8 mouse cellular contexts compared by ENCODE assay signal in genomic region chr10:20992665-20993064, GRCm38 (mm10). TPM values are rescaled to one million over a fixed set of nuclear protein-coding genes. Genes with fewer than 3 reads are reported as not detected.
A peak's percentile ranks its signal among the peaks of the same experiment; 100 is the strongest.
DNase-seq lines count a peak whose midpoint lies in the region; ATAC-seq and TF ChIP-seq lines count a peak whose summit lies in the region.

No protein-coding gene starts in this region.

- no peaks in the 10 kb centered on the region for H3K79me2 ChIP-seq in liver, adult 2 months (ENCODE audit: control insufficient read depth, insufficient read depth, low read length)
- no peaks in the 10 kb centered on the region for H3K79me2 ChIP-seq in myocyte (ENCODE audit: control insufficient read depth, insufficient read depth)

- TF ChIP-seq POLR2A in kidney, adult 2 months (IDR thresholded peaks at IDR 0.05; ENCODE audit: low read depth, low read length): no peak
- TF ChIP-seq POLR2A in liver, adult 2 months (IDR thresholded peaks at IDR 0.05; ENCODE audit: extremely low read depth, insufficient read depth, low read length): no peak
- no peak for TF ChIP-seq POLR2A in myocyte (IDR thresholded peaks at IDR 0.05; ENCODE audit: insufficient read length, low read depth)

- H3K9me3 ChIP-seq in kidney, embryonic 15.5 days (replicated peaks): no peaks in the 10 kb centered on the region
- H3K9me3 ChIP-seq in G1E (replicated peaks): no peaks in the 10 kb centered on the region

- ATAC-seq in kidney, embryonic 15.5 days (replicated peaks; ENCODE audit: low FRiP score): no peak
- ATAC-seq in G1E (ENCODE audit: extremely low read depth, insufficient number of reproducible peaks, low FRiP score, poor library complexity, severe bottlenecking): 0 out of 2 replicates have a peak, but pooled peaks have one; percentile 15

- intact Hi-C loops in heart, postnatal 14 days (cut with DNase I): loop anchor here (1.0 kb wide), 1 partner anchor 197 kb away; no protein-coding TSS in a partner anchor

- no peaks in the 10 kb centered on the region; the same call in 1 of the 2 replicates for H3K4me1 ChIP-seq in kidney, adult 2 months (ENCODE audit: control insufficient read depth, insufficient read depth, low read length)
- H3K4me1 ChIP-seq in kidney, embryonic 15.5 days: no peaks in the 10 kb centered on the region
- peaks cover 47% of the 10 kb centered on the region for H3K4me1 ChIP-seq in G1E (ENCODE audit: insufficient read depth, low read depth, low read length)
- no peaks in the 10 kb centered on the region for H3K4me1 ChIP-seq in liver, adult 2 months (ENCODE audit: control insufficient read depth, insufficient read depth, low read length)

- H3K4me2 ChIP-seq in kidney, embryonic 15.5 days: no peak overlapping the region
- no peak overlapping the region for H3K4me2 ChIP-seq in myocyte (ENCODE audit: low read depth)

- DNase-seq in kidney, adult 2 months: peak; percentile 51
- peak; percentile 34 for DNase-seq in G1E (ENCODE audit: low spot score)
- peak; percentile 21 for DNase-seq in cerebellum, adult 8-10 months
- peak; percentile 34 to 60 for DNase-seq in heart, postnatal 14 days
- peak; percentile 56 for DNase-seq in liver, adult 2 months (ENCODE audit: extremely low read depth, low read depth, low spot score)
- DNase-seq in ovary, postnatal 36 days (ENCODE audit: low spot score): no peak

- H3K27me3 ChIP-seq in kidney, adult 2 months (replicated peaks; ENCODE audit: control insufficient read depth, insufficient read depth, low read length): no peaks in the 10 kb centered on the region
- no peaks in the 10 kb centered on the region for H3K27me3 ChIP-seq in kidney, embryonic 15.5 days
- H3K27me3 ChIP-seq in G1E (ENCODE audit: insufficient read depth, low read length) (no peaks in the 10 kb centered on the region), myocyte (ENCODE audit: control insufficient read depth, insufficient read depth, insufficient read length) (no peaks in the 10 kb centered on the region)
- H3K27me3 ChIP-seq in liver, adult 2 months (ENCODE audit: control insufficient read depth, insufficient read depth, low read length): no peaks in the 10 kb centered on the region

- peak; percentile 87 for TF ChIP-seq CTCF in kidney, adult 2 months (conservative IDR thresholded peaks at IDR 0.05; ENCODE audit: insufficient read depth, insufficient read length, low read depth, low read length)
- peak; percentile 78 for TF ChIP-seq CTCF in G1E (IDR thresholded peaks at IDR 0.05; ENCODE audit: low read depth, low read length)
- peak; percentile 68 for TF ChIP-seq CTCF in liver, adult 2 months (IDR thresholded peaks at IDR 0.05; ENCODE audit: low read depth, low read length)

- H3K27ac ChIP-seq in kidney, adult 2 months (ENCODE audit: insufficient read depth, low read depth, low read length): no peak overlapping the region
- no peak overlapping the region for H3K27ac ChIP-seq in kidney, embryonic 15.5 days
- no peak overlapping the region for H3K27ac ChIP-seq in liver, adult 2 months (replicated peaks; ENCODE audit: insufficient read depth, low read depth, low read length)

- 40% methylated on average over 1 of the region's 1 CpGs for WGBS in kidney, adult 2 months
- 56% methylated on average over 1 of the region's 1 CpGs for WGBS in kidney, embryonic 15.5 days
- 32% methylated on average over 1 of the region's 1 CpGs for WGBS in liver, adult 2 months

- H3K36me3 ChIP-seq in kidney, adult 2 months (ENCODE audit: control insufficient read depth, insufficient read depth, low read length): no peaks in the 10 kb centered on the region
- no peaks in the 10 kb centered on the region for H3K36me3 ChIP-seq in kidney, embryonic 15.5 days
- H3K36me3 ChIP-seq in G1E (replicated peaks): peaks cover 26% of the 10 kb centered on the region
- H3K36me3 ChIP-seq in liver, adult 2 months (ENCODE audit: control insufficient read depth, insufficient read depth, low read length): no peaks in the 10 kb centered on the region
- H3K36me3 ChIP-seq in myocyte (ENCODE audit: control insufficient read depth, insufficient read depth): no peaks in the 10 kb centered on the region

- H3K4me3 ChIP-seq in kidney, adult 2 months (ENCODE audit: insufficient read depth, low read depth, low read length): no peak overlapping the region
- H3K4me3 ChIP-seq in kidney, embryonic 15.5 days (replicated peaks): no peak overlapping the region
- H3K4me3 ChIP-seq in G1E (ENCODE audit: low read depth, low read length): no peak overlapping the region
- no peak overlapping the region for H3K4me3 ChIP-seq in liver, adult 2 months (ENCODE audit: insufficient read depth, low read depth, low read length)
- no peak overlapping the region for H3K4me3 ChIP-seq in myocyte

- H3K9ac ChIP-seq in kidney, embryonic 15.5 days: no peak overlapping the region
- no peak overlapping the region for H3K9ac ChIP-seq in liver, adult 2 months (ENCODE audit: low read depth, low read length)

- H3ac ChIP-seq in myocyte (ENCODE audit: control insufficient read depth, insufficient read length): no peak overlapping the region

TF ChIP-seq in myocyte, 11 proteins besides CTCF, POLR2A, EP300 and RAD21:
- TF ChIP-seq MYOG (IDR thresholded peaks at IDR 0.05; ENCODE audit: control insufficient read depth in 1 of 3, insufficient read depth in 1 of 3, insufficient read length in 2 of 3, low read depth in 2 of 3): peak in 1 of 3 experiments; percentile 46
- TF ChIP-seq POLR2AphosphoS2 (IDR thresholded peaks at IDR 0.05; ENCODE audit: insufficient read length, low read depth): no peak
- TF ChIP-seq E2F4 (IDR thresholded peaks at IDR 0.05; ENCODE audit: insufficient read depth): no peak
- peak in 2 of 3 experiments; percentile 49 to 59 for TF ChIP-seq MYOD1 (IDR thresholded peaks at IDR 0.05; ENCODE audit: control insufficient read depth in 1 of 3, insufficient read length in 2 of 3, low read depth in 2 of 3)

RNA-seq across cellular contexts. Expression of gene Ahi1, which starts 40.3 kb away (rescaled TPM):
- 4.1 and 4.5 TPM in 2 replicates for polyA plus RNA-seq in kidney, adult 2 months (2012; rRNA removed)
- 8.5 and 10.6 TPM in 2 replicates for polyA plus RNA-seq in kidney, embryonic 15.5 days (2015; fragmentation: Nextera tagmentation; extraction: Ambion mirVana)
- total RNA-seq in G1E (2014; fragmentation: Nextera tagmentation) (46.8 and 48.7 TPM in 2 replicates), G1E (2017) (16.3 and 17.2 TPM in 2 replicates)
- polyA plus RNA-seq in G1E (2012) (6.2 and 6.5 TPM in 2 replicates), myocyte (2012; fragmentation: generic; extraction: Trizol) (5.4 TPM)
- total RNA-seq in heart, postnatal 14 days (2021): 1 to 10 TPM; 1.7 to 2.1 TPM
- total RNA-seq in liver, adult 2 months (2014; rRNA removed): 1.1 and 1.2 TPM in 2 replicates
- 0.22 and 0.24 TPM in 2 replicates for polyA plus RNA-seq in liver, adult 2 months (2012; rRNA removed)
